In genomic region chr2:110173818-110174247, GRCm38 (mm10) we compare ENCODE assay signal across 8 mouse cellular contexts.
A peak's percentile ranks its signal among the peaks of the same experiment; 100 is the strongest.
DNase-seq lines count a peak whose midpoint lies in the region; ATAC-seq lines count a peak whose summit lies in the region.

No protein-coding gene starts in this region.

- no peaks in the 10 kb centered on the region for H3K36me3 ChIP-seq in kidney, embryonic 14.5 days (ENCODE audit: control insufficient read depth, insufficient read depth, low read length)
- no peaks in the 10 kb centered on the region for H3K36me3 ChIP-seq in embryonic facial prominence, embryonic 14.5 days (ENCODE audit: control insufficient read depth, insufficient read depth, low read length)
- H3K36me3 ChIP-seq in limb, embryonic 15.5 days: no peaks in the 10 kb centered on the region

- ATAC-seq in kidney, embryonic 14.5 days (ENCODE audit: low FRiP score, low TSS enrichment): peak; percentile 21; the same call in 1 of the 2 replicates
- ATAC-seq in embryonic facial prominence, embryonic 14.5 days (ENCODE audit: low read depth): peak; percentile 83
- ATAC-seq in limb, embryonic 15.5 days (ENCODE audit: insufficient number of reproducible peaks, low FRiP score, low TSS enrichment, low read depth): peak; percentile 38; the same call in 1 of the 2 replicates

- no peak for DNase-seq in kidney, adult 8-10 months
- DNase-seq in Muller cell, postnatal 12 days (ENCODE audit: inconsistent ontology term): peak; percentile 66
- DNase-seq in embryonic facial prominence, embryonic 14.5 days (ENCODE audit: low spot score): peak; percentile 92
- DNase-seq in gastrocnemius, postnatal 10 days: no peak
- DNase-seq in testis, postnatal 14 days (ENCODE audit: low spot score): no peak
- no peak for DNase-seq in left cerebral cortex, adult 9 months (ENCODE audit: low spot score in 2 of 2)

- H3K27me3 ChIP-seq in kidney, embryonic 14.5 days (ENCODE audit: control insufficient read depth, insufficient read depth, low read length): no peaks in the 10 kb centered on the region
- no peaks in the 10 kb centered on the region for H3K27me3 ChIP-seq in embryonic facial prominence, embryonic 14.5 days (replicated peaks; ENCODE audit: control insufficient read depth, insufficient read depth, low read length)
- no peaks in the 10 kb centered on the region for H3K27me3 ChIP-seq in limb, embryonic 15.5 days

- 67% methylated on average over 7 of the region's 7 CpGs for WGBS in kidney, embryonic 14.5 days
- 34% methylated on average over 7 of the region's 7 CpGs for WGBS in embryonic facial prominence, embryonic 14.5 days
- 31% methylated on average over 7 of the region's 7 CpGs for WGBS in limb, embryonic 15.5 days

- H3K4me2 ChIP-seq in kidney, embryonic 14.5 days (replicated peaks; ENCODE audit: low read depth, low read length): no peak overlapping the region
- H3K4me2 ChIP-seq in embryonic facial prominence, embryonic 14.5 days (ENCODE audit: low read depth, low read length): no peak overlapping the region
- H3K4me2 ChIP-seq in limb, embryonic 15.5 days: no peak overlapping the region

- no peaks in the 10 kb centered on the region for H3K9me3 ChIP-seq in kidney, embryonic 14.5 days (ENCODE audit: control insufficient read depth, low read length)
- 0 out of 2 replicates have a peak, but pooled peaks cover 4% of the 10 kb centered on the region for H3K9me3 ChIP-seq in embryonic facial prominence, embryonic 14.5 days (ENCODE audit: control insufficient read depth, low read length)
- no peaks in the 10 kb centered on the region for H3K9me3 ChIP-seq in limb, embryonic 15.5 days

- H3K9ac ChIP-seq in kidney, embryonic 14.5 days (ENCODE audit: low read depth, low read length): no peak overlapping the region
- H3K9ac ChIP-seq in embryonic facial prominence, embryonic 14.5 days (ENCODE audit: low read depth, low read length): no peak overlapping the region; the same call in 1 of the 2 replicates
- H3K9ac ChIP-seq in limb, embryonic 15.5 days: no peak overlapping the region

- H3K27ac ChIP-seq in kidney, embryonic 14.5 days (ENCODE audit: low read depth, low read length): no peak overlapping the region
- H3K27ac ChIP-seq in embryonic facial prominence, embryonic 14.5 days (replicated peaks; ENCODE audit: low read depth, low read length): peak overlapping the region; percentile 80
- H3K27ac ChIP-seq in limb, embryonic 15.5 days: peak overlapping the region; percentile 57

- H3K4me3 ChIP-seq in kidney, embryonic 14.5 days (ENCODE audit: low read length): no peak overlapping the region
- no peak overlapping the region for H3K4me3 ChIP-seq in embryonic facial prominence, embryonic 14.5 days (ENCODE audit: low read depth, low read length)
- no peak overlapping the region for H3K4me3 ChIP-seq in limb, embryonic 15.5 days

- H3K4me1 ChIP-seq in kidney, embryonic 14.5 days (ENCODE audit: control insufficient read depth, insufficient read depth, low read length): peaks cover 5% of the 10 kb centered on the region; the same call in 1 of the 2 replicates
- peaks cover 36% of the 10 kb centered on the region for H3K4me1 ChIP-seq in embryonic facial prominence, embryonic 14.5 days (ENCODE audit: control insufficient read depth, insufficient read depth, low read length)
- peaks cover 38% of the 10 kb centered on the region for H3K4me1 ChIP-seq in limb, embryonic 15.5 days

Comparison
In these comparisons a context has a peak if more than half of its experiments do, and no peak if none do; other contexts are left out.
1. ATAC-seq: peak in every context shown above with its lines; median percentile 83 in embryonic facial prominence, embryonic 14.5 days; 38 in limb, embryonic 15.5 days; 21 in kidney, embryonic 14.5 days.
2. DNase-seq: peak in Muller cell, postnatal 12 days (single experiment) and embryonic facial prominence, embryonic 14.5 days (single experiment); none in kidney, adult 8-10 months (0 of 2), gastrocnemius, postnatal 10 days (single experiment), testis, postnatal 14 days (single experiment) and left cerebral cortex, adult 9 months (0 of 2).